ENCODE assay signal across 8 mouse cellular contexts in genomic region chr15:82341036-82341501, GRCm38 (mm10). TPM values are rescaled to one million over a fixed set of nuclear protein-coding genes. Genes with fewer than 3 reads are reported as not detected.
DNase-seq lines count a peak whose midpoint lies in the region; ATAC-seq and TF ChIP-seq lines count a peak whose summit lies in the region.

No protein-coding gene starts in this region.

- H3K36me3 ChIP-seq in MEL (ENCODE audit: control insufficient read depth in 1 of 2, insufficient read depth in 2 of 2, low read length in 2 of 2) = peaks cover 0 to 43% of the 10 kb centered on the region in 2 experiments; a peak in 2 of 4 replicates
- H3K36me3 ChIP-seq in embryonic facial prominence, embryonic 10.5 days (replicated peaks) = peaks cover 10% of the 10 kb centered on the region
- no peaks in the 10 kb centered on the region for H3K36me3 ChIP-seq in kidney, adult 2 months (ENCODE audit: control insufficient read depth, insufficient read depth, low read length)
- no peaks in the 10 kb centered on the region for H3K36me3 ChIP-seq in lung, postnatal 0 days (ENCODE audit: insufficient read depth, low read length)

- no peak for TF ChIP-seq RAD21 in MEL (IDR thresholded peaks at IDR 0.05; ENCODE audit: low read depth, low read length)

- peak; percentile 1; the same call in 1 of the 2 replicates for ATAC-seq in lung, postnatal 0 days

- peak overlapping the region; percentile 79 for H3K4me2 ChIP-seq in lung, postnatal 0 days (replicated peaks; ENCODE audit: low read depth, low read length)

- no peak for TF ChIP-seq CTCF in MEL (IDR thresholded peaks at IDR 0.05 in 2 of 3, conservative IDR thresholded peaks at IDR 0.05 in 1 of 3; ENCODE audit: control insufficient read depth in 1 of 3, insufficient read depth in 1 of 3, low read depth in 2 of 3, low read length in 3 of 3, poor library complexity in 1 of 3, severe bottlenecking in 1 of 3)
- TF ChIP-seq CTCF in kidney, adult 2 months (conservative IDR thresholded peaks at IDR 0.05; ENCODE audit: insufficient read depth, insufficient read length, low read depth, low read length) = no peak
- peak; percentile 2; the same call in 1 of the 2 replicates for TF ChIP-seq CTCF in lung, postnatal 0 days (IDR thresholded peaks at IDR 0.05)

- peak overlapping the region; percentile 94 for H3K9ac ChIP-seq in MEL (ENCODE audit: control insufficient read depth, low read depth, low read length, poor library complexity, severe bottlenecking)
- peak overlapping the region; percentile 72 for H3K9ac ChIP-seq in lung, postnatal 0 days (replicated peaks; ENCODE audit: low read depth)

- WGBS in embryonic facial prominence, embryonic 10.5 days = 1% methylated on average over 40 of the region's 40 CpGs
- 9% methylated on average over 39 of the region's 40 CpGs for WGBS in kidney, adult 2 months
- under 1% methylated on average over 36 of the region's 40 CpGs for whole genome bisulfite sequencing in lung, postnatal 0 days

- H3K4me3 ChIP-seq in MEL (ENCODE audit: control insufficient read depth in 1 of 2, insufficient read depth in 1 of 2, low read depth in 2 of 2, low read length in 2 of 2) = peak overlapping the region; percentile 78 to 79
- H3K4me3 ChIP-seq in embryonic facial prominence, embryonic 10.5 days = peak overlapping the region; percentile 59
- peak overlapping the region; percentile 15; the same call in 1 of the 2 replicates for H3K4me3 ChIP-seq in kidney, adult 2 months (ENCODE audit: insufficient read depth, low read depth, low read length)
- H3K4me3 ChIP-seq in lung, postnatal 0 days (ENCODE audit: low read depth, low read length) = peak overlapping the region; percentile 46

- H3K27me3 ChIP-seq in MEL (ENCODE audit: control insufficient read depth in 1 of 2, insufficient read depth in 2 of 2, low read length in 2 of 2) = no peaks in the 10 kb centered on the region
- H3K27me3 ChIP-seq in embryonic facial prominence, embryonic 10.5 days (replicated peaks; ENCODE audit: low read depth, poor library complexity, severe bottlenecking) = peaks cover 31% of the 10 kb centered on the region
- H3K27me3 ChIP-seq in kidney, adult 2 months (replicated peaks; ENCODE audit: control insufficient read depth, insufficient read depth, low read length) = no peaks in the 10 kb centered on the region
- no peaks in the 10 kb centered on the region for H3K27me3 ChIP-seq in lung, postnatal 0 days (replicated peaks; ENCODE audit: insufficient read depth, low read length)

- H3K4me1 ChIP-seq in MEL (ENCODE audit: control insufficient read depth in 1 of 2, insufficient read depth in 2 of 2, low read length in 2 of 2) = peaks cover 16 to 50% of the 10 kb centered on the region in 2 experiments
- peaks cover 58% of the 10 kb centered on the region for H3K4me1 ChIP-seq in embryonic facial prominence, embryonic 10.5 days
- peaks cover 16% of the 10 kb centered on the region; the same call in 1 of the 2 replicates for H3K4me1 ChIP-seq in kidney, adult 2 months (ENCODE audit: control insufficient read depth, insufficient read depth, low read length)
- H3K4me1 ChIP-seq in lung, postnatal 0 days (ENCODE audit: insufficient read depth, low read depth, low read length) = peaks cover 7% of the 10 kb centered on the region; the same call in 1 of the 2 replicates

- TF ChIP-seq POLR2A in MEL (IDR thresholded peaks at IDR 0.05; ENCODE audit: control insufficient read depth in 1 of 2, insufficient read depth in 1 of 2, low read depth in 1 of 2, low read length in 2 of 2, poor library complexity in 1 of 2) = peak; percentile 8 to 60; a peak in 2 of 4 replicates
- no peak for TF ChIP-seq POLR2A in kidney, adult 2 months (IDR thresholded peaks at IDR 0.05; ENCODE audit: low read depth, low read length)

- DNase-seq in MEL (ENCODE audit: low read depth, low spot score) = peak; percentile 76
- DNase-seq in embryonic facial prominence, embryonic 10.5 days (ENCODE audit: low spot score) = peak; percentile 70
- DNase-seq in heart, adult 8-10 months (ENCODE audit: low spot score) = peak; percentile 58
- peak; percentile 40 for DNase-seq in kidney, adult 2 months
- peak; percentile 80 for DNase-seq in lung, postnatal 0 days (ENCODE audit: low spot score)
- peak; percentile 58 for DNase-seq in ovary, postnatal 14 days (ENCODE audit: low spot score)
- no peak for DNase-seq in cerebellum, adult 18-20 months
- DNase-seq in cerebellum, postnatal 4 days (ENCODE audit: low spot score in 2 of 2) = no peak

- TF ChIP-seq EP300 in MEL (IDR thresholded peaks at IDR 0.05; ENCODE audit: low read depth in 1 of 2, low read length in 2 of 2) = no peak; a peak in 1 of 4 replicates
- no peak for TF ChIP-seq EP300 in lung, postnatal 0 days (IDR thresholded peaks at IDR 0.05)

- H3K27ac ChIP-seq in MEL (ENCODE audit: control insufficient read depth, low read depth, low read length) = peak overlapping the region; percentile 98
- H3K27ac ChIP-seq in embryonic facial prominence, embryonic 10.5 days (replicated peaks) = peak overlapping the region; percentile 87
- H3K27ac ChIP-seq in kidney, adult 2 months (ENCODE audit: insufficient read depth, low read depth, low read length) = no peak overlapping the region
- peak overlapping the region; percentile 73 for H3K27ac ChIP-seq in lung, postnatal 0 days (ENCODE audit: low read length)

- H3K9me3 ChIP-seq in MEL (replicated peaks; ENCODE audit: insufficient read depth, low read length) = no peaks in the 10 kb centered on the region
- no peaks in the 10 kb centered on the region for H3K9me3 ChIP-seq in embryonic facial prominence, embryonic 10.5 days
- H3K9me3 ChIP-seq in lung, postnatal 0 days (ENCODE audit: low read length) = no peaks in the 10 kb centered on the region

- peaks cover 33% of the 10 kb centered on the region for H3K79me2 ChIP-seq in MEL (ENCODE audit: control insufficient read depth, insufficient read depth, low read length, poor library complexity)

TF ChIP-seq in MEL, 35 proteins besides CTCF, POLR2A, EP300 and RAD21 (continues in another document):
- TF ChIP-seq MAX (IDR thresholded peaks at IDR 0.05; ENCODE audit: low read length) (no peak), E2F4 (IDR thresholded peaks at IDR 0.05; ENCODE audit: borderline replicate concordance, low read depth, low read length) (no peak), MAZ (IDR thresholded peaks at IDR 0.05; ENCODE audit: low read depth, low read length) (peak; percentile 77), TBP (IDR thresholded peaks at IDR 0.05; ENCODE audit: low read depth, low read length) (0 out of 2 replicates have a peak, but pooled peaks have one; percentile 6), MAFK (IDR thresholded peaks at IDR 0.05; ENCODE audit: borderline replicate concordance, low read depth, low read length) (no peak), NELFE (IDR thresholded peaks at IDR 0.05; ENCODE audit: low read depth, low read length) (peak; percentile 38; the same call in 1 of the 2 replicates), ETS1 (IDR thresholded peaks at IDR 0.05; ENCODE audit: low read depth, low read length) (0 out of 2 replicates have a peak, but pooled peaks have one; percentile 9), MXI1 (IDR thresholded peaks at IDR 0.05; ENCODE audit: low read depth, low read length) (0 out of 2 replicates have a peak, but pooled peaks have one; percentile 44)

RNA-seq across cellular contexts. Expression of gene Smdt1, which starts 2.3 kb away (rescaled TPM):
- 111 and 132 TPM in 2 replicates for total RNA-seq in MEL (2012; rRNA removed)
- polyA plus RNA-seq in MEL (2012; ENCODE audit: insufficient read depth in 1 of 2, insufficient read length in 2 of 2, low read depth in 1 of 2, low replicate concordance in 2 of 2, missing spikeins in 1 of 2) = 100 to 1,000 TPM in 1 of 2 experiments, not detected in 1; 159 TPM
- polyA plus RNA-seq in embryonic facial prominence, embryonic 10.5 days (2016; fragmentation: Nextera tagmentation; extraction: Ambion mirVana) = 212 and 215 TPM in 2 replicates
- total RNA-seq in heart, adult 8-10 months (2022) = 100 to 1,000 TPM; 190 to 214 (median 204) TPM
- polyA plus RNA-seq in kidney, adult 2 months (2012; rRNA removed) = 316 and 376 TPM in 2 replicates
- 241 and 276 TPM in 2 replicates for polyA plus RNA-seq in lung, postnatal 0 days (2015; fragmentation: Nextera tagmentation; extraction: Ambion mirVana)

RNA-seq across cellular contexts. Expression of gene Pheta2, which starts 2.3 kb away (rescaled TPM):
- total RNA-seq in MEL (2012; rRNA removed) = 25.1 and 34.9 TPM in 2 replicates
- 10 to 100 TPM in 1 of 2 experiments, not detected in 1; 39.3 TPM for polyA plus RNA-seq in MEL (2012; ENCODE audit: insufficient read depth in 1 of 2, insufficient read length in 2 of 2, low read depth in 1 of 2, low replicate concordance in 2 of 2, missing spikeins in 1 of 2)
- polyA plus RNA-seq in embryonic facial prominence, embryonic 10.5 days (2016; fragmentation: Nextera tagmentation; extraction: Ambion mirVana) = 4.9 TPM in 2 replicates
- under 1 TPM; 0.44 to 0.57 (median 0.48) TPM for total RNA-seq in heart, adult 8-10 months (2022)
- polyA plus RNA-seq in kidney, adult 2 months (2012; rRNA removed) = 0.45 and 0.52 TPM in 2 replicates
- polyA plus RNA-seq in lung, postnatal 0 days (2015; fragmentation: Nextera tagmentation; extraction: Ambion mirVana) = 8.4 TPM in 2 replicates

RNA-seq across cellular contexts. Expression of gene Naga, which starts 2.3 kb away (rescaled TPM):
- total RNA-seq in MEL (2012; rRNA removed) = 23.9 and 26.4 TPM in 2 replicates
- polyA plus RNA-seq in MEL (2012; ENCODE audit: insufficient read depth in 1 of 2, insufficient read length in 2 of 2, low read depth in 1 of 2, low replicate concordance in 2 of 2, missing spikeins in 1 of 2) = 10 to 100 TPM in 1 of 2 experiments, not detected in 1; 59.5 TPM
- polyA plus RNA-seq in embryonic facial prominence, embryonic 10.5 days (2016; fragmentation: Nextera tagmentation; extraction: Ambion mirVana) = 19.2 and 24.0 TPM in 2 replicates
- 10 to 100 TPM; 27.1 to 32.1 (median 29.9) TPM for total RNA-seq in heart, adult 8-10 months (2022)
- 200 and 242 TPM in 2 replicates for polyA plus RNA-seq in kidney, adult 2 months (2012; rRNA removed)
- polyA plus RNA-seq in lung, postnatal 0 days (2015; fragmentation: Nextera tagmentation; extraction: Ambion mirVana) = 73.0 and 75.4 TPM in 2 replicates

RNA-seq across cellular contexts. Expression of gene Ndufa6, which starts 13.1 kb away (rescaled TPM):
- total RNA-seq in MEL (2012; rRNA removed) = 377 and 417 TPM in 2 replicates
- polyA plus RNA-seq in MEL (2012; ENCODE audit: insufficient read depth in 1 of 2, insufficient read length in 2 of 2, low read depth in 1 of 2, low replicate concordance in 2 of 2, missing spikeins in 1 of 2) = 100 to 1,000 TPM in 1 of 2 experiments, not detected in 1; 235 TPM
- polyA plus RNA-seq in embryonic facial prominence, embryonic 10.5 days (2016; fragmentation: Nextera tagmentation; extraction: Ambion mirVana) = 243 and 256 TPM in 2 replicates
- 100 to 1,000 TPM; 658 to 797 (median 740) TPM for total RNA-seq in heart, adult 8-10 months (2022)
- 632 and 646 TPM in 2 replicates for polyA plus RNA-seq in kidney, adult 2 months (2012; rRNA removed)
- 439 and 454 TPM in 2 replicates for polyA plus RNA-seq in lung, postnatal 0 days (2015; fragmentation: Nextera tagmentation; extraction: Ambion mirVana)

RNA-seq across cellular contexts. Expression of gene Cyp2d22, which starts 39.0 kb away (rescaled TPM):
- not detected in 2 replicates for total RNA-seq in MEL (2012; rRNA removed)
- polyA plus RNA-seq in MEL (2012; ENCODE audit: insufficient read depth in 1 of 2, insufficient read length in 2 of 2, low read depth in 1 of 2, low replicate concordance in 2 of 2, missing spikeins in 1 of 2) = under 1 TPM in 1 of 2 experiments, not detected in 1; 0.10 TPM
- 2.1 and 3.0 TPM in 2 replicates for polyA plus RNA-seq in embryonic facial prominence, embryonic 10.5 days (2016; fragmentation: Nextera tagmentation; extraction: Ambion mirVana)
- 10 to 100 TPM; 19.3 to 30.9 (median 23.3) TPM for total RNA-seq in heart, adult 8-10 months (2022)
- polyA plus RNA-seq in kidney, adult 2 months (2012; rRNA removed) = 60.9 and 74.8 TPM in 2 replicates
- polyA plus RNA-seq in lung, postnatal 0 days (2015; fragmentation: Nextera tagmentation; extraction: Ambion mirVana) = 13.3 and 14.2 TPM in 2 replicates

Comparison
In these comparisons a context has a peak if more than half of its experiments do, and no peak if none do; other contexts are left out.
1. DNase-seq: peak in MEL (single experiment), embryonic facial prominence, embryonic 10.5 days (single experiment), heart, adult 8-10 months (single experiment), kidney, adult 2 months (single experiment), lung, postnatal 0 days (single experiment) and ovary, postnatal 14 days (single experiment); none in cerebellum, adult 18-20 months (0 of 2) and cerebellum, postnatal 4 days (0 of 2).
2. H3K4me3 ChIP-seq: peak in every context shown above with its lines; median percentile 78 in MEL; 59 in embryonic facial prominence, embryonic 10.5 days; 46 in lung, postnatal 0 days; 15 in kidney, adult 2 months.